Mouse (Mus musculus) erythroblast, embryonic 14.5 days (primary cell): Measurements from ENCODE around the gene Odf2. TPM values are rescaled to one million over a fixed set of nuclear protein-coding genes. Genes with fewer than 3 reads are reported as not detected.

Experiments
- H3K27me3 ChIP-seq: 2 replicates; pipeline ENCODE4 v1.6.1; 2012; ENCODE audit warnings: inconsistent platforms; ENCODE audit not compliant: control insufficient read depth
- H3K36me3 ChIP-seq: 2 replicates; pipeline ENCODE4 v1.6.1; 2012; ENCODE audit warnings: mild to moderate bottlenecking, inconsistent platforms; ENCODE audit not compliant: control insufficient read depth
- H3K4me1 ChIP-seq: 2 replicates; pipeline ENCODE4 v1.6.1; 2012; ENCODE audit warnings: inconsistent platforms; ENCODE audit not compliant: control insufficient read depth
- H3K4me3 ChIP-seq: replicated peaks from 2 replicates; pipeline ENCODE3; 2012; ENCODE audit warnings: moderate library complexity, mild to moderate bottlenecking, inconsistent platforms
- H3K9me3 ChIP-seq: 2 replicates; pipeline ENCODE4 v1.6.1; 2012; ENCODE audit warnings: low read length, inconsistent platforms, mixed read lengths; ENCODE audit not compliant: control insufficient read depth
- GATA1 ChIP-seq: IDR thresholded peaks from 2 replicates; pipeline ENCODE4 v1.6.1; 2012; ENCODE audit warnings: low read length, inconsistent platforms, mixed read lengths
- TAL1 ChIP-seq: IDR thresholded peaks from 3 replicates; pipeline ENCODE4 v1.6.1; 2012; ENCODE audit warnings: low read length, inconsistent platforms, mixed read lengths
- polyA plus RNA-seq: library from polyadenylated mRNA; stranded (reverse); fragments of >175 nt; gene quantifications from 2 replicates; pipeline ENCODE4 v1.2.3, GENCODE M21; 2012

The Odf2 gene
- polyA plus RNA-seq, 1 experiment, result 6.0 TPM

GRCm38 (mm10) chr2:29971838-29972635, 83.0 kb downstream of the Odf2 start:
- no peaks in the 10 kb centered on the region; the same call in 1 of the 2 replicates for H3K36me3 ChIP-seq
- TF ChIP-seq TAL1 (peak; percentile 30; the same call in 2 of the 3 replicates), GATA1 (no peak)
- peaks cover 10% of the 10 kb centered on the region for H3K4me1 ChIP-seq
- H3K4me3 ChIP-seq, result no peak overlapping the region
- peaks cover 48% of the 10 kb centered on the region for H3K27me3 ChIP-seq
- H3K9me3 ChIP-seq, result no peaks in the 10 kb centered on the region

GRCm38 (mm10) chr2:29973525-29973924, 84.5 kb downstream of the Odf2 start:
- no peaks in the 10 kb centered on the region for H3K36me3 ChIP-seq
- H3K27me3 ChIP-seq, result peaks cover 33% of the 10 kb centered on the region
- H3K4me3 ChIP-seq, result no peak overlapping the region
- H3K9me3 ChIP-seq, result no peaks in the 10 kb centered on the region
- TF ChIP-seq TAL1 (no peak), GATA1 (no peak)
- H3K4me1 ChIP-seq, result peaks cover 10% of the 10 kb centered on the region

GRCm38 (mm10) chr2:29977307-29977706, 88.3 kb downstream of the Odf2 start:
- H3K4me1 ChIP-seq, result peaks cover 4% of the 10 kb centered on the region
- H3K27me3 ChIP-seq, result peaks cover 13% of the 10 kb centered on the region
- no peak overlapping the region for H3K4me3 ChIP-seq
- H3K36me3 ChIP-seq, result no peaks in the 10 kb centered on the region; the same call in 1 of the 2 replicates
- TF ChIP-seq TAL1 (no peak), GATA1 (no peak)
- H3K9me3 ChIP-seq, result no peaks in the 10 kb centered on the region

GRCm38 (mm10) chr2:29980661-29981060, 91.6 kb downstream of the Odf2 start:
- H3K4me1 ChIP-seq, result no peaks in the 10 kb centered on the region
- TF ChIP-seq TAL1 (no peak), GATA1 (no peak)
- H3K4me3 ChIP-seq, result no peak overlapping the region
- H3K36me3 ChIP-seq, result no peaks in the 10 kb centered on the region; the same call in 1 of the 2 replicates
- no peaks in the 10 kb centered on the region for H3K27me3 ChIP-seq
- no peaks in the 10 kb centered on the region for H3K9me3 ChIP-seq

Other genes starting within 250 kb of the Odf2 start
- not detected in 2 replicates for gene Gm13420, start 137.5 kb upstream of the Odf2 start, polyA plus RNA-seq
- not detected in 2 replicates for gene Gm13547, start 129.9 kb upstream of the Odf2 start, polyA plus RNA-seq
- gene Coq4, start 101.7 kb upstream of the Odf2 start, polyA plus RNA-seq, result 4.5 and 6.0 TPM in 2 replicates
- gene Trub2, start 100.7 kb upstream of the Odf2 start, polyA plus RNA-seq, result 0.20 and 0.69 TPM in 2 replicates
- 0.10 and 0.19 TPM in 2 replicates for gene Slc27a4, start 86.6 kb upstream of the Odf2 start, polyA plus RNA-seq
- gene Urm1, start 69.1 kb upstream of the Odf2 start, polyA plus RNA-seq, result 5.1 and 6.7 TPM in 2 replicates
- gene Cercam, start 20.1 kb upstream of the Odf2 start, polyA plus RNA-seq, result 17.8 and 25.1 TPM in 2 replicates
- 6.5 and 7.0 TPM in 2 replicates for gene Gle1, start 46.2 kb downstream of the Odf2 start, polyA plus RNA-seq
- 0.01 and 0.04 TPM in 2 replicates for gene Sptan1, start 76.3 kb downstream of the Odf2 start, polyA plus RNA-seq
- 0.69 and 1.6 TPM in 2 replicates for gene Wdr34, start 159.7 kb downstream of the Odf2 start, polyA plus RNA-seq
- gene Set, start 168.2 kb downstream of the Odf2 start, polyA plus RNA-seq, result 11.7 and 14.7 TPM in 2 replicates
- gene Pkn3, start 188.5 kb downstream of the Odf2 start, polyA plus RNA-seq, result 0.09 and 0.13 TPM in 2 replicates
- 1.6 and 2.8 TPM in 2 replicates for gene Zdhhc12, start 204.4 kb downstream of the Odf2 start, polyA plus RNA-seq
- gene Zer1, start 235.4 kb downstream of the Odf2 start, polyA plus RNA-seq, result 1.7 and 2.4 TPM in 2 replicates
- 0.72 and 0.83 TPM in 2 replicates for gene Tbc1d13, start 244.5 kb downstream of the Odf2 start, polyA plus RNA-seq